Mouse (Mus musculus): ENCODE results near the gene Eif2b5. TPM values are rescaled to one million over a fixed set of nuclear protein-coding genes. Genes with fewer than 3 reads are reported as not detected.
"Not testable (repeated sequence)": the region's sequence is repeated elsewhere in the genome, so short reads cannot be mapped to it uniquely, and the experiment has no call there.

The Eif2b5 gene
- polyA plus RNA-seq, 1 experiment from 2014 or later, result 125 TPM

DNA sequence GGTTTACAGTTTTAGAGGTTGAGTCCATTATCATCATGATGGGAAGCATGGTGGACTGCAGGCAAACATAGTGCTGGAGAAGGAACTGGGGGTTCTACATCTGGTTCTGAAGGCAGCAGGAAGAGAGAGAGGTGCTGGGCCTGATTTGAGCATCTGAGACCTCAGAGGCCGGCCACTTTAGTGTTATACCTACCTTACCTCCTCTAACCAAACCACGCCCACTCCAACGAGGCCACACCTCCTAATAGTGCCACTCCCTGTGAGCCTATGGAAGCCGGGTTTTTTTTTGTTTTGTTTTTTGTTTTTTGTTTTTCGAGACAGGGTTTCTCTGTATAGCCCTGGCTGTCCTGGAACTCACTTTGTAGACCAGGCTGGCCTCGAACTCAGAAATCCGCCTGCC is 14.9 kb upstream of the Eif2b5 start:
- not testable (repeated sequence) for ATAC-seq (replicated peaks; ENCODE audit: low FRiP score); H3K27me3 ChIP-seq (replicated peaks; ENCODE audit: control insufficient read depth, insufficient read depth, low read length); H3K9ac ChIP-seq (ENCODE audit: low read depth, low read length); DNase-seq (ENCODE audit: low spot score); H3K27ac ChIP-seq (ENCODE audit: low read depth, low read length); H3K9me3 ChIP-seq (ENCODE audit: control insufficient read depth, low read length); H3K4me1 ChIP-seq (replicated peaks; ENCODE audit: control insufficient read depth, insufficient read depth, low read length); H3K4me2 ChIP-seq; H3K36me3 ChIP-seq (ENCODE audit: control insufficient read depth, insufficient read depth, low read length); H3K4me3 ChIP-seq (ENCODE audit: low read depth, low read length)
- WGBS, result 83% methylated on average over 5 of the region's 7 CpGs

DNA sequence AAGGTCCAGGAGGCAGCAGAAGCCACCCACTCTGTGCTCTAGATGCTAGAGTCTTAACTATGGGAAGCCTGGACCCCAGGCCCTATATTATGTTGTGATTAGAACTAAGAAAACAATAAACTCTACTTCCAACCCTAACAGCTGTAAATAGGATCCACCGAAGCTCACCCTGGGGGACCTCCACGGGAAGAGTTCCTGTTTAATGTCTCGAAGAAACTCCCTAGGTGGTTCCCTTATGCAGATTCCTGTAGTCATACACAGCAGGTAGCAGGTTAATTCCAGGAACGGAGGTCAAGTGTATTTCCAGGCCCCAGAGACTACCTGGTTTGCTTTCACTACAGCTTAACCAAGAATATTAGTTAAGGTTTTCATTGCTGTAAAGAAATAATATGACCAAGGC is 13.6 kb upstream of the Eif2b5 start:
- Histone ChIP-seq H3K4me2 (no peak overlapping the region), H3K27me3 (replicated peaks; ENCODE audit: control insufficient read depth, insufficient read depth, low read length) (no peaks in the 10 kb centered on the region), H3K9ac (ENCODE audit: low read depth, low read length) (no peak overlapping the region), H3K4me3 (ENCODE audit: low read depth, low read length) (no peak overlapping the region), H3K9me3 (ENCODE audit: control insufficient read depth, low read length) (no peaks in the 10 kb centered on the region), H3K4me1 (replicated peaks; ENCODE audit: control insufficient read depth, insufficient read depth, low read length) (no peaks in the 10 kb centered on the region), H3K27ac (ENCODE audit: low read depth, low read length) (no peak overlapping the region), H3K36me3 (ENCODE audit: control insufficient read depth, insufficient read depth, low read length) (no peaks in the 10 kb centered on the region)
- ATAC-seq (replicated peaks; ENCODE audit: low FRiP score) (no peak), DNase-seq (ENCODE audit: low spot score) (no peak)
- WGBS, result 49% methylated on average over 4 of the region's 4 CpGs

DNA sequence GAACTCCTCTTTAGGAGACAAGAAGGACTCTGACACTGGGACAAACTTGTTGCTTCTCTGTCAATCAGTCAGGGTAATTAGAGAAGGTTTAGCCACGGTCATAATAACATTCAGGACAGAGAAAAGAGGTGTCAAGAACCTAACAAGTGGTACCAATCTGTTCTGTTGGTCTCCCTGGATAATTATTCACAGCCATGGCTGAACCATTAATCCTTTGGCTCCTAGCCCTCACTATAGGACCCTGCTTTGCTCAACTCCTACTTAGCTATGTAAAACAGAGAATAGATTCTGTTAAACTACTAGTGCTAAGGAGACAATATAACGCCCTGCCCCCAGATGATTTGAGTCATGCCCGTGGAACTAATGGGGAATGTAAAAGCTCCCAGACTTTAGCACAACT is 12.6 kb upstream of the Eif2b5 start:
- H3K9ac ChIP-seq (ENCODE audit: low read depth, low read length), result no peak overlapping the region
- H3K36me3 ChIP-seq (ENCODE audit: control insufficient read depth, insufficient read depth, low read length), result no peaks in the 10 kb centered on the region
- H3K4me2 ChIP-seq, result no peak overlapping the region
- H3K27me3 ChIP-seq (replicated peaks; ENCODE audit: control insufficient read depth, insufficient read depth, low read length), result no peaks in the 10 kb centered on the region
- H3K27ac ChIP-seq (ENCODE audit: low read depth, low read length), result no peak overlapping the region
- no peaks in the 10 kb centered on the region for H3K4me1 ChIP-seq (replicated peaks; ENCODE audit: control insufficient read depth, insufficient read depth, low read length)
- no peaks in the 10 kb centered on the region for H3K9me3 ChIP-seq (ENCODE audit: control insufficient read depth, low read length)
- 73% methylated on average over 3 of the region's 3 CpGs for WGBS
- ATAC-seq (replicated peaks; ENCODE audit: low FRiP score), result no peak
- no peak for DNase-seq (ENCODE audit: low spot score)
- no peak overlapping the region for H3K4me3 ChIP-seq (ENCODE audit: low read depth, low read length)

DNA sequence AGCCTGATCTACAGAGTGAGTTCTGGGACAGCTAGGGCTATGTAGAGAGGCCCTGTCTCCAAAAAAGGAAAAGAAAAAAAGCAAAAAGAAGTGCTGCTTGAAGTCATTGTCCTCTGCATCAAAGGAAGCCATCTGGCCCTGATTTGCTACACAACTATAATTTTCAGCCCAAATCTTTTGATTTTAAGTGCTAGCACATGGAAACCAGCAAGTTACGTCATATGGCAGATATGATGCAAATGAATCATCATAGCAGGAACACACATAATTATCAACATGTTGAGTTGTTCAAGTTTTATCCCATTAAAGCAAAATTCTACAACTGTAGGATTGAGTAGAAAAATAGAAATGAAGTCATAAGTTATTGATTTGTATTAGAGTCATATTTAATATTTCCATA is 10.5 kb upstream of the Eif2b5 start:
- no peak overlapping the region for H3K9ac ChIP-seq (ENCODE audit: low read depth, low read length)
- WGBS, result 88% methylated on average over 1 of the region's 1 CpGs
- H3K9me3 ChIP-seq (ENCODE audit: control insufficient read depth, low read length), result no peaks in the 10 kb centered on the region
- no peak overlapping the region for H3K4me3 ChIP-seq (ENCODE audit: low read depth, low read length)
- H3K27ac ChIP-seq (ENCODE audit: low read depth, low read length), result no peak overlapping the region
- no peaks in the 10 kb centered on the region for H3K27me3 ChIP-seq (replicated peaks; ENCODE audit: control insufficient read depth, insufficient read depth, low read length)
- H3K36me3 ChIP-seq (ENCODE audit: control insufficient read depth, insufficient read depth, low read length), result no peaks in the 10 kb centered on the region
- no peak overlapping the region for H3K4me2 ChIP-seq
- ATAC-seq (replicated peaks; ENCODE audit: low FRiP score), result no peak
- DNase-seq (ENCODE audit: low spot score), result no peak
- H3K4me1 ChIP-seq (replicated peaks; ENCODE audit: control insufficient read depth, insufficient read depth, low read length), result no peaks in the 10 kb centered on the region

DNA sequence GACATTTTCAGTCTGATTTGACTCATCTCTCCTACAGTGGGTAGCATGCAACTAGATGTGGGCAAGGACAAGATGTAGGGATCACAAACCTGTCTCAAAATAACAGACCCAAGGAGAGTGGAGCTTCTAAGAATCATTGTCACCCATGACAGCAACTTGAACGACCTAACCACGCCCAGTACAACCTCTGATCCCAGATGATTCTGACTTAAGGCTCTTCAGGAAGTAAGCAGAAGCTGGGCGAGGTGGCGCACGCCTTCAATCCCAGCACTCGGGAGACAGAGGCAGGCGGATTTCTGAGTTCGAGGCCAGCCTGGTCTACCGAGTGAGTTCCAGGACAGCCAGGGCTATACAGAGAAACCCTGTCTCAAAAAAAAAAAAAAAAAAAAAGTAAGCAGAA is 9.9 kb upstream of the Eif2b5 start:
- WGBS, result 76% methylated on average over 9 of the region's 9 CpGs

DNA sequence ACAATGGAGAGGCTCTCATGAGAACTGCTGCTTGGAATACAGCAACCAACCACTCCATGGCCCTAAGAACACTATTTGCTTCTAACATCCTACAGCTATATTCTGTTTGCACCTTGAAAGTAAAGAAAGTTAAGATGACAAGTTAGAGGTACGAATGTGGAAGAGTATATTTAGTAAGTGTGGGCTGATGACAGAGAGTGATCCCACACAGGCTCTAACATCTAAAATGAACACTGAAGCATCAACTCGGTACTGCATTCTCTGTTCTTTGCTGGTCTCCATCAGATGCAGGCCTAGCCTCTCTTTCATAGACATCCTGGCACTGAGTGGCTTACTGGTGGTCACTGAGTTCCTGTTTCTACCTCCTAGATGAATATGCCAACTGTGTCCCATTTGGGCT is 9.4 kb upstream of the Eif2b5 start:
- Histone ChIP-seq H3K4me3 (ENCODE audit: low read depth, low read length) (no peak overlapping the region), H3K27ac (ENCODE audit: low read depth, low read length) (no peak overlapping the region), H3K4me2 (no peak overlapping the region), H3K4me1 (replicated peaks; ENCODE audit: control insufficient read depth, insufficient read depth, low read length) (no peaks in the 10 kb centered on the region), H3K27me3 (replicated peaks; ENCODE audit: control insufficient read depth, insufficient read depth, low read length) (no peaks in the 10 kb centered on the region), H3K9ac (ENCODE audit: low read depth, low read length) (no peak overlapping the region), H3K9me3 (ENCODE audit: control insufficient read depth, low read length) (no peaks in the 10 kb centered on the region), H3K36me3 (ENCODE audit: control insufficient read depth, insufficient read depth, low read length) (no peaks in the 10 kb centered on the region)
- no peak for DNase-seq (ENCODE audit: low spot score)
- 81% methylated on average over 2 of the region's 2 CpGs for WGBS
- ATAC-seq (replicated peaks; ENCODE audit: low FRiP score), result no peak

More for the DNA sequence above, 9.9 kb upstream of the Eif2b5 start:
- H3K4me3 ChIP-seq (ENCODE audit: low read depth, low read length); ATAC-seq (replicated peaks; ENCODE audit: low FRiP score); H3K4me2 ChIP-seq; DNase-seq (ENCODE audit: low spot score); H3K9me3 ChIP-seq (ENCODE audit: control insufficient read depth, low read length); H3K9ac ChIP-seq (ENCODE audit: low read depth, low read length); H3K27me3 ChIP-seq (replicated peaks; ENCODE audit: control insufficient read depth, insufficient read depth, low read length); H3K4me1 ChIP-seq (replicated peaks; ENCODE audit: control insufficient read depth, insufficient read depth, low read length); H3K27ac ChIP-seq (ENCODE audit: low read depth, low read length); H3K36me3 ChIP-seq (ENCODE audit: control insufficient read depth, insufficient read depth, low read length): not testable (repeated sequence)

DNA sequence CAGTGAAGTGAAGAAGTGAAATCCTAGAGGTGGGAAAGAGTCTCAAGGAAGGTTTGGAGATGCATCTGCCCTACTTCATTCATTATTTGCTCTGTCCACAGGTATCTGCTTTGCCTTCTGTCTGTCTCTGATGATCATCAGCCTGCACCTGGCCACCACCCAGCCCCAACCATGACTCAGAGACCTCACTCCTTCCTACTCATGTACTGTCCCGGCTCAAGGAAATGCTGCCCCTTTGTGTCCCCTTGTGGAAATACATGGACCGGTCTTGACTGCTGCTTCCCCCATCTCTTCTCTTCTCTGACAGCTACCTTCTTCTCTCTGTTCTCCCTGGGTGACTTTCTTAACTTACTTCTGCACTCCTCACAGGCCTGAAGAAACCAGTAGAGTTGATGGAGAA is 8.0 kb upstream of the Eif2b5 start:
- no peaks in the 10 kb centered on the region for H3K27me3 ChIP-seq (replicated peaks; ENCODE audit: control insufficient read depth, insufficient read depth, low read length)
- H3K4me2 ChIP-seq, result no peak overlapping the region
- H3K4me1 ChIP-seq (replicated peaks; ENCODE audit: control insufficient read depth, insufficient read depth, low read length), result no peaks in the 10 kb centered on the region
- H3K36me3 ChIP-seq (ENCODE audit: control insufficient read depth, insufficient read depth, low read length), result no peaks in the 10 kb centered on the region
- no peak overlapping the region for H3K9ac ChIP-seq (ENCODE audit: low read depth, low read length)
- ATAC-seq (replicated peaks; ENCODE audit: low FRiP score) (peak; percentile 53; the same call in 1 of the 2 replicates), DNase-seq (ENCODE audit: low spot score) (no peak)
- no peak overlapping the region for H3K4me3 ChIP-seq (ENCODE audit: low read depth, low read length)
- H3K9me3 ChIP-seq (ENCODE audit: control insufficient read depth, low read length), result no peaks in the 10 kb centered on the region
- H3K27ac ChIP-seq (ENCODE audit: low read depth, low read length), result no peak overlapping the region
- WGBS, result 29% methylated on average over 2 of the region's 2 CpGs

DNA sequence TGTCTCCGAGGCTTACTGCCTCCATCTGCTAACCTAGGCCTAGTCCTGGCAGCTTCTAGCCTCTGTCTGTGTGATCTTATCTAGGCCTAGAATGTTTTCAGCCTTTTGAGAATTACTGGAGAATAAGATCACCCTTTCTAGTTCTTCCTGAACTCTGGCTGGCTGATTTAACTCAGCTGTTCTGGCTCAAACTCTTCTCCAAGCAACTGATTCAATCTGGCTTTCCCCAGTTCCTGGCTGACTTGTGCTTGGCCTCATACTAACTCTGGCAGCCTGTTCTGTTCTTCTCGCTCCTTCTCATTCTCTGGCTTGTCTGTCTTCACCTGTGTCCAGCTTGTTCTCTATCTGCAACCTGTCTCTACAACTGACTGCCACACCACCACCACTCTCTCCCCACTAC is 7.3 kb upstream of the Eif2b5 start:
- no peaks in the 10 kb centered on the region for H3K36me3 ChIP-seq (ENCODE audit: control insufficient read depth, insufficient read depth, low read length)
- H3K4me3 ChIP-seq (ENCODE audit: low read depth, low read length), result no peak overlapping the region
- WGBS, result 72% methylated on average over 2 of the region's 2 CpGs
- no peaks in the 10 kb centered on the region for H3K4me1 ChIP-seq (replicated peaks; ENCODE audit: control insufficient read depth, insufficient read depth, low read length)
- H3K27me3 ChIP-seq (replicated peaks; ENCODE audit: control insufficient read depth, insufficient read depth, low read length), result no peaks in the 10 kb centered on the region
- no peaks in the 10 kb centered on the region for H3K9me3 ChIP-seq (ENCODE audit: control insufficient read depth, low read length)
- H3K9ac ChIP-seq (ENCODE audit: low read depth, low read length), result no peak overlapping the region
- ATAC-seq (replicated peaks; ENCODE audit: low FRiP score), result no peak
- H3K27ac ChIP-seq (ENCODE audit: low read depth, low read length), result no peak overlapping the region
- no peak overlapping the region for H3K4me2 ChIP-seq
- no peak for DNase-seq (ENCODE audit: low spot score)

DNA sequence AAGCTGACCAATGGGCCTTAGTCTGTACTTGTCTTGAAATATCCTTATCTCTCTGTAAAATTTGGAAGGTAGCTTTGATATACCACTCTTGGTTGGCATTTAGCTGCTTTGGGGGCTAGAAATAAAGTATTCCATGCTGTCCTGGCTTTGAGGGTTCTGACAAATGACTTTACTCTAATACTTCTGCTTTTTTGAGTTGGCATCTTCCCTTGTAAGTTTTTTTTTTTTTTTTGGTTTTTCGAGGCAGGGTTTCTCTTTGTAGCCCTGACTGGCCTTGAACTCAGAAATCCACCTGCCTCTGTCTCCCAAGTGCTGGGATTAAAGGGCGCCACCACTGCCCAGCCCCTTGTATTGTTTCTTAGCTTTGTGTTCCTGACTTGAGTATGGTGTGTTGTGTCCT is 5.2 kb upstream of the Eif2b5 start:
- DNase-seq (ENCODE audit: low spot score), result no peak
- Histone ChIP-seq H3K4me3 (ENCODE audit: low read depth, low read length) (no peak overlapping the region), H3K4me1 (replicated peaks; ENCODE audit: control insufficient read depth, insufficient read depth, low read length) (peaks cover 5% of the 10 kb centered on the region), H3K4me2 (no peak overlapping the region), H3K9ac (ENCODE audit: low read depth, low read length) (no peak overlapping the region), H3K27ac (ENCODE audit: low read depth, low read length) (no peak overlapping the region), H3K36me3 (ENCODE audit: control insufficient read depth, insufficient read depth, low read length) (no peaks in the 10 kb centered on the region), H3K27me3 (replicated peaks; ENCODE audit: control insufficient read depth, insufficient read depth, low read length) (no peaks in the 10 kb centered on the region), H3K9me3 (ENCODE audit: control insufficient read depth, low read length) (no peaks in the 10 kb centered on the region)
- 55% methylated on average over 2 of the region's 2 CpGs for WGBS
- no peak for ATAC-seq (replicated peaks; ENCODE audit: low FRiP score)
